Mouse (Mus musculus) liver, embryonic 13.5 days (tissue): ENCODE data around the gene Rhob. TPM values are rescaled to one million over a fixed set of nuclear protein-coding genes. Genes with fewer than 3 reads are reported as not detected.

Experiments
- ATAC-seq: fragments of 200-750 bp; cut with Nextera tagmentation; 2 replicates; pipeline ENCODE4 v1.8.0; 2017; ENCODE audit warnings: low read depth, mild to moderate bottlenecking, moderate number of reproducible peaks, moderate library complexity
- DNase-seq: peaks from one replicate; pipeline ENCODE4 v3.0.0; 2022
- H3K27ac ChIP-seq: fragments of 300-500 bp; sonication (generic); 2 replicates; pipeline ENCODE4 v1.5.1; 2015; ENCODE audit warnings: moderate library complexity, mild to moderate bottlenecking, inconsistent platforms
- H3K27me3 ChIP-seq: fragments of 300-500 bp; sonication (generic); 2 replicates; pipeline ENCODE4 v1.6.1; 2015; ENCODE audit warnings: mild to moderate bottlenecking, inconsistent platforms
- H3K36me3 ChIP-seq: fragments of 300-500 bp; sonication (generic); 2 replicates; pipeline ENCODE4 v1.6.1; 2015; ENCODE audit warnings: mild to moderate bottlenecking, inconsistent platforms
- H3K4me1 ChIP-seq: fragments of 300-500 bp; sonication (generic); replicated peaks from 2 replicates; pipeline ENCODE4 v1.6.1; 2015; ENCODE audit warnings: inconsistent platforms
- H3K4me2 ChIP-seq: fragments of 300-500 bp; sonication (generic); 2 replicates; pipeline ENCODE4 v1.6.1; 2015; ENCODE audit warnings: inconsistent platforms, mild to moderate bottlenecking, moderate library complexity
- H3K4me3 ChIP-seq: fragments of 300-500 bp; sonication (generic); replicated peaks from 2 replicates; pipeline ENCODE4 v1.5.1; 2015; ENCODE audit warnings: mild to moderate bottlenecking, inconsistent platforms
- H3K9ac ChIP-seq: fragments of 300-500 bp; sonication (generic); 2 replicates; pipeline ENCODE4 v1.6.1; 2015; ENCODE audit warnings: mild to moderate bottlenecking, inconsistent platforms
- H3K9me3 ChIP-seq: fragments of 300-500 bp; sonication (generic); replicated peaks from 2 replicates; pipeline ENCODE4 v1.6.1; 2016; ENCODE audit warnings: inconsistent platforms
- WGBS: fragments of 180-500 bp; shearing (Covaris S2); methylation state at CpG from one replicate; pipeline ENCODE4 v1.1.7; 2015; ENCODE audit not compliant: insufficient replicate concordance; 5-methylcytosine and 5-hydroxymethylcytosine counted together
- polyA plus RNA-seq: library from polyadenylated mRNA; unstranded; fragments of >200 nt; fragmentation: Nextera tagmentation; extraction: Ambion mirVana; gene quantifications from 2 replicates; pipeline ENCODE4 v1.2.1, GENCODE M21; 2015

Gene Rhob
- 6.0 and 7.1 TPM in 2 replicates for polyA plus RNA-seq

DNA sequence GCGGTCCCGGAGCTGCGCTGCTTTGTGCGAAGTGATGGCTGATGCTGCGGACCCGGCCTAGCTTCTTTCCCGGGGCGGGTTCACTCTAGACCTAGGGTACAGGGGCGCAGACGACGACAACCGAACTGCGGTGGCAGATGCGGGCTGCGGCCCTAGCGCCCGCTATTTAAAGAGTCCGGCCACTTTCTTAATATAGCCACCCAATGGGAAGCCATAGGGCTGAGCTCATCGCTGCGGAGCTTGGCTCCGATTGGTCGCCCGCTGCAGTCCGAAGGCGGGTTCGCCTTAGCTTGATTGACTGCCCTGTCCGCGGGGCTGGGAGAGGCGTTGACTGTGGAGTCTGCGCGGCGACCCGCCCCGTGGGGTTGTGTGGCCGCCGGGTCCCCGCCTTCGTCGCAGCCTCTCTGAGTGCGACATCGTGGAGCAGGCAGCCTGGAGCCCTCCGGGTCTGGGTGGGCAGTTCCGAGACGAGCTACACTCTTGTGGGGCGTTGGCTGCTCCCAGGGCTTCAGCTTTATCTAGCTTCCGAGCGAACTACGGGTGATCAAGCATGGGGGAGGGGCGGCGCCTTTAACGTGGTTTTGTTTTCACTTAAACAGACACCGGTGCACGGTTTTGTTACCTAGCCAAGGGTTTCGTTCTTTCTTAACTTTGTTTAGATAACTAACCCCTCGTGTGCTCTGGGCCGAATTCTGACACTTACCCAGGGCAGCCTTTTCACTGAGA, at the start of gene Rhob:
Gene Rhob, minus strand, starts transcription at position 139 of the 726 bp plus-strand sequence.
- ATAC-seq, result peak; percentile 94
- Histone ChIP-seq H3K4me3 (peak within 1 kb of the TSS; percentile 73), H3K36me3 (no peaks in the 10 kb centered on the region), H3K4me1 (peaks cover 37% of the 10 kb centered on the region), H3K9ac (peak within 1 kb of the TSS; percentile 80), H3K27ac (peak within 1 kb of the TSS; percentile 90), H3K27me3 (peaks cover 16% of the 10 kb centered on the region), H3K4me2 (peak within 1 kb of the TSS; percentile 93), H3K9me3 (no peaks in the 10 kb centered on the region)
- DNase-seq, result peak; percentile 85
- under 1% methylated on average over 56 of the region's 56 CpGs for WGBS

DNA sequence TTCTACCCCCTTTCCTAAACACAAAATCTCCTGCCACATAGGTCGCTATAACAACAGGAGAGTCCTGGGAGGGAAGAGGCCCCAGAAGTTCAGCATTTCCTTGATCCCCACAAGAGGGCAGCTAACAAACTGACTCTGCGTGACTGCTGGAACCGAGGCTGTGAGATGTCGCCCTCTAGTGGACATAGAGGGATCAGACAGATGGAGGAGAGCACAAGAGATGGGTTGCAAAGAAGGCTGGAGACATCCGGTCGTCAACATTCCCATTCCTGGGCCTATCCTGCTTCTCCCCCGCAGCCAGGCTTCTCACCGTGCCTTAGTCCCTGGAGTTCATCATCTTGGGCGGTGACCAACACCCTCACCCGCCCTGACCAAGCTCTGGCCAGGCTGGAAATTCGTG, 47.5 kb upstream of the Rhob start:
- Histone ChIP-seq H3K9ac (no peak overlapping the region), H3K4me1 (0 out of 2 replicates have a peak, but pooled peaks cover 3% of the 10 kb centered on the region), H3K9me3 (no peaks in the 10 kb centered on the region), H3K27ac (no peak overlapping the region), H3K27me3 (no peaks in the 10 kb centered on the region), H3K4me3 (no peak overlapping the region), H3K4me2 (no peak overlapping the region), H3K36me3 (no peaks in the 10 kb centered on the region)
- peak; percentile 41 for DNase-seq
- ATAC-seq, result peak; percentile 71
- WGBS, result 9% methylated on average over 11 of the region's 11 CpGs

- no peaks in the 10 kb centered on the region for H3K36me3 ChIP-seq
- no peak overlapping the region for H3K9ac ChIP-seq
- 66% methylated on average over 6 of the region's 6 CpGs for WGBS
- H3K4me2 ChIP-seq, result no peak overlapping the region
- 0 out of 2 replicates have a peak, but pooled peaks cover 3% of the 10 kb centered on the region for H3K4me1 ChIP-seq
- H3K27me3 ChIP-seq, result no peaks in the 10 kb centered on the region
- H3K9me3 ChIP-seq, result no peaks in the 10 kb centered on the region
- H3K27ac ChIP-seq, result no peak overlapping the region
- ATAC-seq (no peak), DNase-seq (no peak)
- H3K4me3 ChIP-seq, result no peak overlapping the region
Measured at GRCm38 (mm10) chr12:8546801-8547200, 47.0 kb upstream of the Rhob start.

- H3K4me2 ChIP-seq, result no peak overlapping the region
- H3K9me3 ChIP-seq, result no peaks in the 10 kb centered on the region
- ATAC-seq (no peak), DNase-seq (no peak)
- H3K9ac ChIP-seq, result no peak overlapping the region
- H3K4me1 ChIP-seq, result 0 out of 2 replicates have a peak, but pooled peaks cover 3% of the 10 kb centered on the region
- H3K36me3 ChIP-seq, result no peaks in the 10 kb centered on the region
- no peaks in the 10 kb centered on the region for H3K27me3 ChIP-seq
- H3K4me3 ChIP-seq, result no peak overlapping the region
- H3K27ac ChIP-seq, result no peak overlapping the region
- 55% methylated on average over 5 of the region's 5 CpGs for WGBS
Measured at GRCm38 (mm10) chr12:8545066-8545610, 45.3 kb upstream of the Rhob start.

DNA sequence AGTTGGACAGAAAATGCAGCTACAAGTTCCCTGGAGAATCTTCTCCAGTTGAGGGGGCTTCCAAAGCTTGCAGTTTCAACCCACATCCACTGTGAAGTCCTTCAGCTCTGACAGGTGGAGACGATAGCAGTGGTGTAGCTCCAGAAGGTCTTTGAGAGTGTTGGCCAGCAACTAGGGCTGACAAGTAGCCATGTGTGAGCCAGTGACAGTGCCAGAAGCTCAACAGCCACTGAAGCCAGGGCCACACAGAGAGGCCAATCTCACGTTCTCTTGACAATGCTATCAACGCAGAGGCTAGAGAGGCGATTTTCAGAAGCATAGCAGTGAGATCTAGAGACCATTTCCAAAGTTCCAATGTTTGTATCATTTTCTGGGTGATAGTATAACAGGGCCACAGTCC, 42.6 kb upstream of the Rhob start:
- H3K4me2 ChIP-seq, result no peak overlapping the region

GRCm38 (mm10) chr12:8539471-8539870, 39.7 kb upstream of the Rhob start:
- no peaks in the 10 kb centered on the region for H3K36me3 ChIP-seq
- DNase-seq (no peak), ATAC-seq (no peak)
- WGBS, result 56% methylated on average over 13 of the region's 13 CpGs
- no peaks in the 10 kb centered on the region for H3K27me3 ChIP-seq
- H3K9ac ChIP-seq, result no peak overlapping the region
- no peak overlapping the region for H3K4me2 ChIP-seq
- no peak overlapping the region for H3K27ac ChIP-seq
- no peaks in the 10 kb centered on the region for H3K4me1 ChIP-seq
- no peak overlapping the region for H3K4me3 ChIP-seq
- no peaks in the 10 kb centered on the region for H3K9me3 ChIP-seq

More for the DNA sequence above, 42.6 kb upstream of the Rhob start:
- Histone ChIP-seq H3K4me3 (no peak overlapping the region), H3K4me1 (0 out of 2 replicates have a peak, but pooled peaks cover 3% of the 10 kb centered on the region), H3K36me3 (no peaks in the 10 kb centered on the region), H3K27ac (no peak overlapping the region), H3K9ac (no peak overlapping the region), H3K9me3 (no peaks in the 10 kb centered on the region), H3K27me3 (no peaks in the 10 kb centered on the region)
- ATAC-seq, result no peak
- DNase-seq, result no peak
- 67% methylated on average over 4 of the region's 4 CpGs for whole genome bisulfite sequencing

GRCm38 (mm10) chr12:8537291-8537690, 37.5 kb upstream of the Rhob start:
- WGBS, result 62% methylated on average over 5 of the region's 5 CpGs
- no peaks in the 10 kb centered on the region for H3K36me3 ChIP-seq
- no peak for DNase-seq
- H3K27me3 ChIP-seq, result no peaks in the 10 kb centered on the region
- no peak overlapping the region for H3K9ac ChIP-seq
- no peak overlapping the region for H3K27ac ChIP-seq
- H3K9me3 ChIP-seq, result no peaks in the 10 kb centered on the region
- no peaks in the 10 kb centered on the region for H3K4me1 ChIP-seq
- no peak for ATAC-seq
- H3K4me2 ChIP-seq, result no peak overlapping the region
- H3K4me3 ChIP-seq, result no peak overlapping the region

- Histone ChIP-seq H3K4me2 (no peak overlapping the region), H3K27me3 (no peaks in the 10 kb centered on the region), H3K4me1 (no peaks in the 10 kb centered on the region), H3K9ac (no peak overlapping the region), H3K36me3 (no peaks in the 10 kb centered on the region), H3K27ac (no peak overlapping the region), H3K4me3 (no peak overlapping the region), H3K9me3 (no peaks in the 10 kb centered on the region)
- WGBS, result 65% methylated on average over 9 of the region's 9 CpGs
- DNase-seq (no peak), ATAC-seq (no peak)
Measured at GRCm38 (mm10) chr12:8536221-8536965, 36.6 kb upstream of the Rhob start.

DNA sequence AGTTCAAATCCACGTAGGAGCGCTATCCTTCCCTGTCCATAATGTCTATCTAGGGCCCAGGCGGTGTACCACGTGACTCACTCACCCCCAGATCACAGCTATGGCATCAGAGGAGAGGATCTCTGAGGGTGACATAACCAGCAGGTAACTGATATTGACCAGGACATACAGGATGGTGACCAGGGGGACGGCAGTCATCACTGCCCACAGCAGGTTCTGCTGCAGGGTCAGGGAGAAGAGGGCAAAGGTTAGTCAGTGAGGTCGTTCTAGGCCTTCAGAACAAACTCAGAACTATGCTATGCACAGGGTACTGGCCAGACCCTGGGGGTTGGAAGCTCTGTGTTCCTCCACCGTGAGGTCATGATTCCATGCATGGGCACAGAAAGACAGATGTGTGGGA, 35.8 kb upstream of the Rhob start:
- peak; percentile 39; the same call in 1 of the 2 replicates for ATAC-seq
- Histone ChIP-seq H3K27ac (no peak overlapping the region), H3K4me2 (no peak overlapping the region), H3K36me3 (no peaks in the 10 kb centered on the region), H3K4me3 (no peak overlapping the region), H3K9ac (no peak overlapping the region), H3K9me3 (no peaks in the 10 kb centered on the region), H3K4me1 (no peaks in the 10 kb centered on the region), H3K27me3 (no peaks in the 10 kb centered on the region)
- no peak for DNase-seq
- WGBS, result 66% methylated on average over 7 of the region's 7 CpGs

GRCm38 (mm10) chr12:8534915-8535314, 35.1 kb upstream of the Rhob start:
- Histone ChIP-seq H3K36me3 (no peaks in the 10 kb centered on the region), H3K4me3 (no peak overlapping the region), H3K9ac (no peak overlapping the region), H3K4me1 (no peaks in the 10 kb centered on the region), H3K9me3 (no peaks in the 10 kb centered on the region), H3K4me2 (no peak overlapping the region), H3K27ac (no peak overlapping the region), H3K27me3 (no peaks in the 10 kb centered on the region)
- DNase-seq, result no peak
- ATAC-seq, result no peak
- 26% methylated on average over 1 of the region's 1 CpGs for WGBS

DNA sequence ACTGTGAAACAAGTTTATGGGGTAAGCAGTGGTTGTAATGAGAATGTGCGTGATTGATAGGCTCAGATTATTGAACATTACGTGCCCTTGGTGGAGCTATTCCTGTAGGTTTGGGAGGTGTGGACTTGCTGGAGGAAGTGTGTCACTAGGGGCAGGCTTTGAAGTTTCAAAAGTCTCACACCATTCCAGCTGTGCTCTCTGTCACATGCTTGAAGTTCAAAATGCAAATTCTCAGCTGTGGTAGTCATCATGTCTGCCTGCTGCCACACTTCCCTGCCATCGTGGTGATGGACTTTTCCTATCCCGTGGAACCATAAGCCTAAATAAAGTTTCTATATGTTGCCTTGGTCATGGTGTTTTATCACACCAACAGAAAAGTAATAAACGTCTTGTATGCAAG, 28.0 kb upstream of the Rhob start:
- no peak for DNase-seq
- ATAC-seq, result no peak
- Histone ChIP-seq H3K4me2 (no peak overlapping the region), H3K27me3 (no peaks in the 10 kb centered on the region), H3K36me3 (no peaks in the 10 kb centered on the region), H3K4me3 (no peak overlapping the region), H3K9ac (no peak overlapping the region), H3K27ac (no peak overlapping the region), H3K9me3 (no peaks in the 10 kb centered on the region), H3K4me1 (no peaks in the 10 kb centered on the region)
- WGBS, result 50% methylated on average over 5 of the region's 5 CpGs
